Mouse (Mus musculus) C2C12 (cell line): ENCODE measurements at regions not wholly inside any gene's neighbourhood (a gene's known extent, or its start where the extent isn't known, plus 50 kb on each side); places are given as distances from the start of the nearest gene placed in this dataset.

ENCODE experiments used
- CTCF ChIP-seq: IDR thresholded peaks from one replicate; pipeline ENCODE4 v1.5.1; 2011; ENCODE audit not compliant: control insufficient read depth, insufficient read depth, insufficient read length
- FOSL1 ChIP-seq: IDR thresholded peaks from one replicate; pipeline ENCODE4 v1.8.0; 2011; ENCODE audit warnings: mild to moderate bottlenecking, low read length; ENCODE audit not compliant: poor library complexity, insufficient read depth, severe bottlenecking

GRCm38 (mm10) chr4:94385703-94386102, 170.6 kb upstream of the Gm10306 start:
- TF ChIP-seq CTCF (no peak), FOSL1 (no peak)
